Mouse (Mus musculus) testis, adult 2 months (tissue): Measurements from ENCODE around the gene Klra3.

Experiments used
- CTCF ChIP-seq: fragments of 200-500 bp; IDR thresholded peaks from 2 replicates; pipeline ENCODE4 v1.5.1; 2012; ENCODE audit warnings: low read depth, mild to moderate bottlenecking, inconsistent platforms, low read length, moderate library complexity; ENCODE audit not compliant: control insufficient read depth, insufficient read depth, insufficient replicate concordance
- POLR2A ChIP-seq: fragments of 200-500 bp; IDR thresholded peaks from 2 replicates; pipeline ENCODE4 v1.6.1; 2012; ENCODE audit warnings: low read depth, mild to moderate bottlenecking, inconsistent platforms, low read length, moderate library complexity; ENCODE audit not compliant: control insufficient read depth

DNA sequence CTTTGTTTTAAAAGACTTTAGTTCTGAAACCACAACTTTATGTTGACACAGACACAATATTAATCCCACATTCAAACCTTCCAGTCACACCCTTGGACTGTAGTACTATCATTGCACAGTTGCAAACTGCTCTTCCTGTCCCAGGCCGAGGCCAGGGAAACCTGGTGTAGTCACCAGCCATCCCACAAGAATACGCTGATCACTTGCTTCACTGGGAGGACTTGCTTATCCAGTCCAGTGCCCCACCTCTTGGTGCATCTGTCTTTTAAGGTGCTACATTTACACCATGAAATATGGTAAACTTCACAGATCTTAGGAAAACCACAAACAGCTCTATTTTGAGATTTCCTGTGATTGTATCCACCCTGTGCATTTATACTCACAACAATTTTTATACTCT is 49.4 kb upstream of the Klra3 start, which contains the start of gene Klra1:
- TF ChIP-seq POLR2A (no peak), CTCF (no peak)
